Mouse (Mus musculus): ENCODE measurements at regions not wholly inside any gene's neighbourhood (a gene's known extent, or its start where the extent isn't known, plus 50 kb on each side); places are given as distances from the start of the nearest gene placed in this dataset.

DNA sequence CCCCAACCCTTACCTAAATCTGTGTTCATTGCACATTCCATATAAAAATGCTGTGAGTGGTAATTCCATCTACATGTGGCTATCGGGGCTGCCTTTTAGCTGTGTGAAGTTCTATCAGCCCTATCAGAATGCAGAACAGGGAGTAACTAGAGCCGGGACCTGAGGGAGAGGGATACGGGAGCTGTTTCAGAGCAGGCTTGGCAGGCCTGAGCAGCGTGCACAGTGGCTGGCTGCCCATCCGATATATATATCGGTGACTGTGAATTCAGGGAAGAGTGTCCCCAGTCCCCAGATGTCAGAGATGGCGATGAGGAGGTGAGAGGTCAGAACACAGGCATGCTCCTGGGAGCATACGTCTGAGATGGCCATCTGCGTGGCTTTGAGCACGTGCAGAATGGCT lies 79.0 kb downstream of the Arl4c start:
- no peak for DNase-seq

DNA sequence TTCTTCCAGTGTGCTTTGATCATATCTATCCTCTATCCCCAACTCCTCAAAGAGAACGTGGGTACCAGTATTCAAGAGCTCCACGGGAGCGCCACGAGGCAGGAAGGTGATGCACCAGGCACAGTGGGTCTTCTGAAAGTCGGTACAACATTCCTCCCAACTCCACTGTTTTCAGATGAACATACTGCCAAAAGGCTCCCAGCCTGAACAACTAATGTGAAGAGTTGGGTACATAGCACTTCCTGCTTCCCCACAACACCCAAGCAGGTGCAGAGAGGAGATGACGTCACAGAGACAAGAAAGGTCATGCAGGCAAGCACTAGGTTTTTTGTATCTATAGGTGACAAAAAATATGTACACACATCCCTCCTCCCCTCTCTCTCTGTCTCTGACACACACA lies 79.7 kb downstream of the Arl4c start:
- no peak for DNase-seq

GRCm38 (mm10) chr1:88621214-88621613 lies 80.8 kb downstream of the Arl4c start:
- DNase-seq: no peak

DNA sequence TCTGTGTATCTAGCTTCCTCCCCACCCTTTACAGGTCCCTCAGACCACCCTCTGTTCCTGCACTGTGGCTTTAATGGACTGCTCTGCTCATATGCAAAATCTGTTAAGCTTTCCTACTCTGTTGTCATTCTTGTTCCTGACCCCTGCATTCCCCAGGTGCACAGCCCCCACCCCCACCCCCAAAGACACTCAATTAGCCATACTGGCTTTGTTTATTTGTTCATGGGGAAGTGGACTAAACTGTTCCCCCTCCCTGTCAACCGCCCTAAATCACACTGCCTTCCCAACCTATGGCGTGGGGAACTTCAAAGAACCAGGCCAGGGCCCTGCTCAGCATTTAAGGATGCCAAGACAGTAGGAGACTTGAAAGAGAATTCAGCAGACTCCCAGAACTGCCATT lies 89.0 kb downstream of the Arl4c start:
- DNase-seq: no peak

GRCm38 (mm10) chr1:88611241-88611640 lies 90.8 kb downstream of the Arl4c start:
- no peak for DNase-seq

GRCm38 (mm10) chr1:88610810-88611209 lies 91.2 kb downstream of the Arl4c start:
- DNase-seq: no peak

- DNase-seq: no peak
These were observed 93.2 kb downstream of the Arl4c start for GRCm38 (mm10) chr1:88608826-88609225.

DNA sequence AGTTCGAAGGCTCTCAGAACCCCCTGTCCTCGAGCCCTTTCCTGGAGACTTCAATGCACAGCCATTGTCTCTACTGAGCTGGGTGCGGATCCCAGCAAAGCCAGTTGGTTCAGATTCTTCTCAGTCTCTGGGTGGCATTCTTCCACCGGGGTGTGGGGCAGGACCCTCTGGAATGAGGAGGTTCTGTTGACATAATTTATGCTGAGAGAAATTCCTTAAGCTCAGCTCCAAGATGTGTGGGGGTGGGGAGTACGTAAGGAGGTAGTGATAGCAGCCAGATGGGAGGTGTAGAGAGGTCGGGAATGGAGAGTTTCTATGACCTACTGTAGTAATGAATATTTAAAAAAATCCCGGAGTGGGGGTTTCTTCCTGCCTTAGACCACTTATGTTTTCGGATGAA lies 93.8 kb downstream of the Arl4c start:
- DNase-seq: no peak

GRCm38 (mm10) chr1:88605616-88606190 lies 95.8 kb upstream of the Glrp1 start:
- DNase-seq: no peak

DNA sequence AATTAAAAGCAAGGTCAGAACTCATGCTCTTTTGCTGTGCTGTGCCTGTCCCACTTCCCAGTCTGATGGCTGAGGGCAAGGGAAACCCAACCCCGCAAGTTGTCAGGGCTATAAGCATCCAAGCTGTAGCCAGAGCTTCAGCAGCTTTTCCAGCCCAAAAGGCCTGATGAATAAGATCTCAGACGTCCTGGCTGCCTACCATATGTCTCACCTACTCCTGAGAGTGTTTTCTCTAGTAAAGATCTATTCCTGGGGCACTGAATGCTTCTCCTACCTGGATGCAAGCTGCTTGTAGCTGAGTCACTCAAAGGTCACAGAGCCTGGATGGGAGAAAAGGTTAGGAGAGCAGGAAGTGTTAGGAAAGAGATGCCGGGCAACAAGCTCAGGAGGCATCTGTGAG lies 92.4 kb upstream of the Glrp1 start:
- DNase-seq: no peak

DNA sequence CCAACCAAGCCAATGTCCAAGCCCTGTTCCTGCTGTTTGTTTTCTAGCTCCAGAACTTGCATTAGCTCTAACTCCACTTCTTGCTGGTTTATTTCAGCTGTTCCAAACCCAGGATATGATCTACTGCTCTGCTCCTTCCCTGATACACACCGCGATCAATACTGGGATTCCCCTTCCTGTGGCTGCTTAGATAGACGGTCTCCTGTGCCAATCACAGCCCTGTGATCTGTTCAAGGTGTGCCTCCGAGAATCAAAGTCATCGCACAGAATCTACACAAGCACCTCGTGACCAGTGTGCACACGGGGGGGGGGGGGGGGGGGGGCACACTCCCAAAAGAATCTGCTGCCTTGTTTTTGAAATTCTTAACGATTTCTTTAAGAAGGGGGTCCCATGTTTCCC lies 91.9 kb upstream of the Glrp1 start:
- no peak for DNase-seq

GRCm38 (mm10) chr1:88600145-88600544 lies 90.3 kb upstream of the Glrp1 start:
- no peak for DNase-seq

DNA sequence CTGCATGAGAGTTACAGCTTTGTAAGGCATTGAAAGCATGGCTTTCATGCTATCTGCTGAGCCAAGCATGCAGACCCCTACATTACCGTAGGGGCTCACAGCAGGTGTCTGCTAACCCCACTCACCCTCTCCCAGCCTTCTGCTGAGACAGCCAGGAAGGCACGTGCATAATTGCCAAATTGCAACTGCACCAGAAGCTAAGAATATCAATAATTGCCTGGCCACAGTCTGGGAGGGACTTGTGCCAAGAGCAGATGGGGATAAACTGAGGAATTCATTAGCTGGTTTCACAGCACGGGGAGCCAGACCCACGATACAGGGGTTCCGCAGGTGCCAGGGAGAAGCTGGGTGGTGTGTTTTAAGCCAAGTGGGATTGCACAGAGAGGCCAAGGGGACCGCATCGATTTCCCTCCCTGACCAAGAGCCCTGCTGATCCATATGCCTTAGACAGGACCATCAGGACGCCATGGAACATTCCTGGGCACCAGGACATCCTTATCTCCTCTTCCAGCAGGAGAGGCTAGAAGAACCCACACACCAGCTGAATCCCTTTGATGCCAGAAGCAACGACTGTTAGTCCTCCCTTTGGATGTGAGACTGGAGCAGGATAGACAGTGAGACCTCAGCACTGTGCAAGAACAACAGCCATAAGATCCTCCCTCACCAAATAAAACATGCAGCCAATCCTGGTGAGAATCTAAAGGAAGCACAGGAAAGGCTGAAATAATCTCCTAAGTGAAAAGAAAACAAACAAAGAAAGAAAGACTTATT lies 84.8 kb upstream of the Glrp1 start:
- DNase-seq: no peak

DNA sequence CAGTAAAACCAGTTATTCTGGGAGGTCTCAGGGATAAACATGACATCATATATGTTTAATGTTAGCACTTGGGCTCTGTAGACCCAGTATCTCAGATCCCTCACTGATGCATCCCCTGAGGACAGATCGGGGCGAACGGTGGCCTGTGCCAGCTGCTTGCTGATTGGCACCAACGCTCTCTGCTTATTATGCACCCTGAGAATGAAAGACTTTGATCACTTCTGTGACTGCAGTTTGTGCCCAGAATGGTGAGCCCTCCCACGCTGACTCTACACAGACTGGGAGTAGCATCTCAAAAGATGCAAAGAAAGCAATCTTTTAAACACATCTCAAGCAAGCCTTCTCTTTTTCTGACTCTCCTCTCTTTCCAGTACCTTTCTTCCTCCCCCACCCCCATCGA lies 82.2 kb upstream of the Glrp1 start:
- no peak for DNase-seq

DNA sequence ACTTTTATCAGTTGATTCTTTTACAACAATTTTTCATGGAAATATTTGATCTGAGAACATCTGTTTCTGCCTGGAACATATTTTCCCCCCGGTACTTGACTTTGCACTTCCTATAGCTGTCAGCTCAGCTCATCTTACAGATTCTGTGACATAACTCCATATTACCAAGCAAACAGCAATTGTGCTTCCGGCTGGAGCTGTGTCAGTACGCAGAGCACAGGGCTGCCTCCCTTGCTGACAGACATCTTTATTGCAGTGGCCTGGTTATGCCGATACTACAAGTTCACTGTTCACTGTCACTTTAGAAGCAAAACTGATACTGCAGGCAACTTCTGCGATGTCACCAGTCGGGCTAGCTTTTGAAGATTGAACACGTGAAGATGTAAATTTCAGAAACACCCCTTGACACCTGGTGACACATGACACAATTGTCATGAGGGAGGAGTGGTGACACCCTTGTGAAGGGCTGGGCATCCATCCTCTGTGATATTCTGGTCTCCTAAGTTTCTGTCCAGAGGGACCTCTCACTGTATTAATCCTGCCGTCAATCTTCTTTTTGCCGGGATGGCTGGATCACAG lies 81.0 kb upstream of the Glrp1 start:
- DNase-seq: no peak

DNA sequence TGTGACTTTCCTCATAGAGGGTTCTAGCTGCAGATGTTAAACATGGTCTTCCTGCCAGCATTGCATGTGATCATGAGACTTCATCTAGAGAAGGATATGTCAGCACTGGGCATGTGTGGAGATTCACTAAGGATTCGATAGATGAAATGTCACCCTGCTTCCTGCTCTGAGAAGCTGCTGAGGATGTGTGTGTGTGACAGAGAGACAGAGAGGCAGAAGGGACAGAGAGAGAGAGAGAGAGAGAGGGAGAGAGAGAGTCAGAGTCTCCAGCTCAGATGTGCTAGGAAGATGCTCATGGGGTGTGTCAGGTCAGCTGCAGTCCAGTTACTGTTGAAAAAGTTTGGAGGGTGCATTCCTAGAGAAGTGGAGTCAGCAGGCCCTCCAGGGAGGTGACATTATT lies 78.9 kb upstream of the Glrp1 start:
- no peak for DNase-seq

DNA sequence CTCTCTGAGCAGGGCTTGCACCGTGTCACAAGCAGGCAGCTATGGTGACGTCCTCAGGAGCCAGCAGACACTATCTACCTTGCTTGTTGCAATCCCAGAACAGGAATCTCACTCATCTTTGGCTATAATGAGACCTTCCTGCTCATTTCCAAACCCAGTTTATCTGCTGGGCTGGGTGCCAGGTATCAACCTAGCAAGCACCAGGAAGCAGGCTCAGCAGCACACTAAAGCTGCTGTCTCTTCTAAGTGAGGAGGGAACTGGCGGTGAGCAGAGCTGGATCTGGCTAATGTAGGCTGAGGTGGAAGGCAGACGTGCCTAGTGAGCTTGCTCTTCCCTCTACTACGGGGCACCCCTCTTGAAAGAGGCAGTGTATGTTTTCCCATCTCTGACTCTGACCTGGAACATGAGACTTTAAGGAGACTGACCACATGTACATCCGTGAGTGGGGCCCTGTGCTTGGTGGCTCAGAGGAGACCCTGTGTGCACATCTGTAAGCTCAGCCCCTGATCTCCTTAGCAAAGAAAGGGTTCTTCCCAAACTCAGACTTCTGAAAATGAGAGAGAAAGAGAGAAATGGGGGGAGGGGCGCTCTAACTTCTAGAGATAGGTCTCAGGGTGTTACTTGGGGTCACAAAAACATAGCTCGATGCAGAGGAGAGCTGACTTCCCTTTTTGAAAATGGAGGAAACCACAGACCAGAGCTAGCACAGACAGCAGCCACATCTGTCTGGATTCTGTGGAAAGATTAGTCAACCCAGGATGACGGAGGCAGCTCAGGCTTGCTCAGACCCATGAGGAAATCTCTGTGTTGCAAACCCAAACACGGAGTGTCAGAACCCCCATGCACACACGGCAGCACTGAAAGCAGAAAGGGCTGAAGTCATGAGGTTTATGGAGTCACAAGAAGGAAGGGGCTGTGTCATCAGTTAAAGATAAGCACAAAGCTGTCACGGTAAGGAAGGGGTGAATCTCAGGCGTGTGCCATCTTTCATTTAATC lies 77.3 kb upstream of the Glrp1 start:
- DNase-seq: peak; percentile 34

GRCm38 (mm10) chr1:88586128-88586527 lies 76.3 kb upstream of the Glrp1 start:
- no peak for DNase-seq

GRCm38 (mm10) chr1:88584515-88585033 lies 74.7 kb upstream of the Glrp1 start:
- DNase-seq: no peak

DNA sequence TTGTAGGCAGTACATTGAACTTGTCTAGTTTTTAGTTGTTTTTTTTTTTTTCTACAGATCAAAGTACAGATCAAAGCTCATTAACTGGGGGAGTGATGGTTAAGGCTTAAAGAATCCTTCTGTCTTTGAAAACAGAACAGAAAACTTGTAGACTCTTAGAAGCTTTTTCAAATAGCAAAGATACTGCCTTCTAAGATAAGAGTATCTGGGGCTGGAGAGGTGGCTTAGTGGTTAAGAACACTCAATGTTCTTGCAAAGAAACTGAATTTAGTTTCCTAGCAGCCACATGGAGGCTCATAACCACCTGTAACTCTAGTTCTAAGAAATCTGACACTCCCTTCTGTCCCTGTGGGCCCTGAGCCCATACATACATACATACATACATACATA lies 68.4 kb upstream of the Glrp1 start:
- no peak for DNase-seq

- no peak for DNase-seq
These were observed 67.8 kb upstream of the Glrp1 start for GRCm38 (mm10) chr1:88577498-88578230.

All from adrenal gland, postnatal 10 days (tissue).